26 mouse cellular contexts compared by ENCODE assay signal in the genomic region with DNA sequence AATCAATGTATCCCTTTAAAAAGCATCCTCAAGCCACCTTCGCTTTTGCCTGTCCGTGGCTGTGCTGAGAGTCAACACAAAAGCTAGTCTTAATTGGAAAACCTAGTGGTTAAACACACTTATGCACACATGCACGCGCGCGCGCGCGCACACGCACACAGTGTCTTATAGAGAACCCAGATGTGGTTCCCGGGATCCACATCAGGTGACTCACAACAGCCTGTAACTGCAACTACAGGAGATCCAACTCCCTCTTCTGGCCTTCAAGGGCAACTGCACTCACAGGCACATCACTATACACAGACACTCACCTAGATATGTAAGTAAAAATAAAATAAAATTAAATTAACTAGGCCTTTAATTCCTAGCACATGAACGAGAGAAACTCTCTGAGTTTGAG.
"Had no signal": no experiment of that assay in that cellular context is flagged by ENCODE, and none has a peak within 500 bp of the region (broad histone marks: within the 10 kb centered on the region; RNA-seq: fewer than 3 reads in every experiment).

No protein-coding gene starts in this region.

- DNase-seq: gastrocnemius, adult 2 months; gastrocnemius, postnatal 10 days; gastrocnemius, postnatal 25 days; heart, adult 18-20 months; heart, postnatal 10 days; heart, postnatal 4 days; kidney, adult 18-20 months; kidney, adult 8-10 months; kidney, postnatal 14 days; kidney, postnatal 36 days; layer of hippocampus, adult 9-11 months; layer of hippocampus, postnatal 36 days; left cerebral cortex, postnatal 4 days had no signal

- H3K4me3 ChIP-seq: gastrocnemius, adult 2 months; heart, embryonic 10.5 days; heart, embryonic 12.5 days; hindbrain, embryonic 10.5 days; hindbrain, embryonic 12.5 days; intestine, embryonic 15.5 days; limb, embryonic 13.5 days; limb, embryonic 15.5 days; liver, embryonic 12.5 days had no signal

- ATAC-seq: hindbrain, embryonic 16.5 days; inflammation-experienced regulatory T-cells, adult 6 months; intestine, embryonic 15.5 days; intestine, postnatal 0 days; liver, embryonic 12.5 days had no signal

- H3K36me3 ChIP-seq: heart, embryonic 10.5 days; heart, embryonic 12.5 days; hindbrain, embryonic 10.5 days; hindbrain, embryonic 12.5 days; intestine, embryonic 15.5 days; limb, embryonic 13.5 days; limb, embryonic 15.5 days; liver, embryonic 12.5 days had no signal

- H3K4me2 ChIP-seq: heart, embryonic 12.5 days; hindbrain, embryonic 12.5 days; hindbrain, embryonic 14.5 days; intestine, embryonic 15.5 days; limb, embryonic 13.5 days; limb, embryonic 15.5 days; liver, embryonic 12.5 days had no signal

- H3K9me3 ChIP-seq: heart, embryonic 10.5 days; heart, embryonic 12.5 days; hindbrain, embryonic 10.5 days; hindbrain, embryonic 12.5 days; intestine, embryonic 15.5 days; limb, embryonic 13.5 days; limb, embryonic 15.5 days; liver, embryonic 12.5 days had no signal

- H3K27ac ChIP-seq: gastrocnemius, adult 2 months; heart, embryonic 10.5 days; hindbrain, embryonic 10.5 days; hindbrain, embryonic 12.5 days; hindbrain, embryonic 14.5 days; intestine, embryonic 15.5 days; limb, embryonic 13.5 days; limb, embryonic 15.5 days; liver, embryonic 12.5 days; liver, embryonic 14.5 days had no signal

- H3K9ac ChIP-seq: heart, embryonic 12.5 days; hindbrain, embryonic 12.5 days; hindbrain, embryonic 14.5 days; intestine, embryonic 15.5 days; limb, embryonic 13.5 days; limb, embryonic 15.5 days; liver, embryonic 12.5 days; liver, embryonic 14.5 days had no signal

- H3K4me1 ChIP-seq: heart, embryonic 10.5 days; heart, embryonic 12.5 days; hindbrain, embryonic 10.5 days; hindbrain, embryonic 12.5 days; intestine, embryonic 15.5 days; limb, embryonic 13.5 days; limb, embryonic 15.5 days; liver, embryonic 12.5 days had no signal

- H3K27me3 ChIP-seq: heart, embryonic 12.5 days; hindbrain, embryonic 12.5 days; intestine, embryonic 15.5 days; limb, embryonic 15.5 days; liver, embryonic 12.5 days had no signal
